Mouse (Mus musculus) cerebellum, postnatal 25 days (tissue): ENCODE results near the gene Etv6.
A peak's percentile ranks its signal among the peaks of the same experiment; 100 is the strongest.
"Not testable (repeated sequence)": the region's sequence is repeated elsewhere in the genome, so short reads cannot be mapped to it uniquely, and the experiment has no call there.

Experiments
- DNase-seq, 2 experiments: peaks; one replicate each; pipeline ENCODE4 v3.0.0; 2021; ENCODE audit warnings: mixed read lengths in 2 of 2

The Etv6 gene

DNA sequence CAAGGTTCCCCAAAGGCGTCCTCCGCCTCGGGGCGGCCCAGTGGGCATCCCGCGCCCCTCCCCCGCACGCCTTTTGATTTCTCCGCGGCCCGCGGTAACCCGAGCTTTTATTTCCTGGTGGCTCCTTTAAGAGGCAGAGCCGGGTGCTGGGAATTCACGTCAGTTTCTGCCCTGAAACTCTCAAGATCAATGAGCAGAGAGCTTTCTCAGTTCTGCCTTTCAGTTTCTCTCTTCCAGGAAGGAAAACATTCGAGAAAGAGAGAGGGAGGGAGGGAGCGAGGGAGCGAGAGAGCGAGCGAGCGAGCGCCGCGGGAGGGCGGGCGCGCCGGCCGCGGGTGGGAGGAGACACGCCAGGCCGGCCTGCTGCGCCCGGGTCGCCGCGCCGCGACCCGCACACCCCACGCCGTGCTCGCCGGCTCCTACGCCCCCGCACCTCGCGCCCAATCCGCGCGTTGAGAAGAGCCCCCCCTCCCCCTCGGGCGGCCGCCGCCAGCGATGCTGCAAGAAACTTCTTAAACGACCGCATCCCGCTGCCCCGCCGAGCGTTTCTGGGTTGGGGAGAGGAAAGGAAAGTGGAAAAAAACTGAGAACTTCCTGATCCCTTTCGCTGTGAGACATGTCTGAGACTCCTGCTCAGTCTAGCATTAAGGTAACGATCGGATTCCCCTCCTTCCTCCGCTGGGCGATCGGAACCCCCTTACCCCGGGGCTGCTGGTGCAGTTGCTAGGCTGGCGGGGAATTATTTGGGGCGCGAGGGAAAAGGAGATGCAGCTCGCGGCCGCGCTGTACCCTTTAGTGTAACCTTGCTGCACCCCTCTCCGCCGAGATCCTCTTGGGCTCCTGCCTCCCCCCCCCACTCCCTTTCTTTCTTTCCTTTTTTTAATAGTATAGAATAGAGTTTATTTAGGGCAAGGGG is at the start of gene Etv6:
TSS of gene Etv6 (plus strand) at position 211 of the 916 bp plus-strand sequence.
- DNase-seq: peak; percentile 78 to 83

DNA sequence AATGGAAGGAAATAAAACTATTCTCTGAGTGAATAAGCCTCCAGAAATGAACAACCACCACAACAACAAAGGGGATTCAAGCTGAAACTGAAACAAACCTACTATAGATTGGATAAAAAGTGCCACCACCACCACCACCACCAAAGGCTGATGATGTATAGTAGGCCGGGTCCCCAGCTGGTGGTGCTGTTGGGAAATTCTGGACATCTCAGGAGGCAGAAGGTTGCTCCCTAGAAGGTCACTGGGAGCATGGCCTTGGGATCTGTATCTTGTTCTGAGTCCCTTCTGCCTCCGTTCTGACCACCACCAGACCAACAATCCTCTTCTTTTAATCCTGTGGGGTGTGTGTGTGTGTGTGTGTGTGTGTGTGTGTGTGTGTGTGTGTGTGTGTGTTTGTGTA is 49.3 kb upstream of the Etv6 start:
- DNase-seq: peak in 1 of 2 experiments; percentile 4

DNA sequence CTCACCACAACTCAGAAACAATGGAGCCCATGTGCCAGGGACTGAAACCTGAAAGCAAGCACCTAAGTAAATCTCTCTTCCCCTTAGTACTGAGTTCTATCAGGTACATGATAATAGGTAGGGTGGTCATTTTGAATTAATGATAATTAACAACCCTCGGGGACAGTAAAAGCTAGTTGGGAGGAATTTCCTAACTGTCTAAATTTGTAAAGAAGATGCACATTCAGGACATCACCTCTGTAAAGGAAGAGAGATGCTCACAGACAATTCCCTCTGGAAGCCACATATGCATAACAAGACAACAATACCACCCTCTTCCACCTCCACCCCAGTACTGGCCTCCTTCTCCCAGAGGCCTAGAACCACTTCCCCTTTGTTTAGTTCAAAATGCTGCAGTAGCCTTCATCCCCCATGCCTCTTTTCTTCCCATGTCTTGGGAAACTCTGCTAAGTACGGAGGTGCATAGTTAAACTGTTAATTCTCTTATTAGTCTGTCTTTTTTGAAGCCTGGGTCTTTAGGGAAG is 48.4 kb upstream of the Etv6 start:
- no peak for DNase-seq

DNA sequence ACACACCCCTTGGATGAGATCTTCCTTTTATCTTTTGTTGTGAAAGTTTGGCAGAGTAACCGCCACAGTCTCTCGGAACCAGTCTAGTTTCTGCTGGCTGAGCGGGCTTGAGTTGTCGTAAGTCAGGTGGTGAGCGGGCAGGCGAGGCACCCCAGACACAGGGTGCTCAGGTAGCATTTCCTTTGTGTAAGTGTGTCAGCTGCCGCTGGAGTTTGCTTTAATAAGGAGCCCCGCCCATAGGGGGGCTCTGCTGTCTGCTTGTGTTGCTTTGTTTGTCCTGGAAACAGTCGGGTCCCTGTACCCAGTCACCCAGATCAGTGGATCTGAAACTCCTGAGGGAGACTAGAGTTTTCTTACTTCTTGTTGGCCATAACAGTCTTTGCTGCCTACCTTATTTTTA is 47.5 kb upstream of the Etv6 start:
- DNase-seq: no peak

DNA sequence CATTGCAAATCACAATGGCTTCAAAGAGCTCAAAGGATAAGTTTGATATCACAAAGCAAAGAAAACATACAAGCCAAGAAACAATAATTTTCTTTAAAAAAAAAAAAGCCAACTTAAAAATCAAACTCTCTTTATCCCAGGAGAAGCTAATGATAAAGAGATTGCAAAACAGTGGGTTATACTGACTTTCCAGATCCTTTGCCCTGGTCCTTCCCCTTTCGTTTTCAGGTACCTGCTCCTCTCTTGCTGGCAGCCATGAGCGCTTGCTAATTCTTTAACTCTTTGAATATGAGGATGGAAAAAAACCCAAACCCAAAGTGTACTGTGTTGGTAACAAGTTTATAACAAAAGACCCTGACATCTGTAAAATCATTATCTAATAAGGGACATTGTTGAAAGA is 38.0 kb upstream of the Etv6 start:
- no peak for DNase-seq

DNA sequence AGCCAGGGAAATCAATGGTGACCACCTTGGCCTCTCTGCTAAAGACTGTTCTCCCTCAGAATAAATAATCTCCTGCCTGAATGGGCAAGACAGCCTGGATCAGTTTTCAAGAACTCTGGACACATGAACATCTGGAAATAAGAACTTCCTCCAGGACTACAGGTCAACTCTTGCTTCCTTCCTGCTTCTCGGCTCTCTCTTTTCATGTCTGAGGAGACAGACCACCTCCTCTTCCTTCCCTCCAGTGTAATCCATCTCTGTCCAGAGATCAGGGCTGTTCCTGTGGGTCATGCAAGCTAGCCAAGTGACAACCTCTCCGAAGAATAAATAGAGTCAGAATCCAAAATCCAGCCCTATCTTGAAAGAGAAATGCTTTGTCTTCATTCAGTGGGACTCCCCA is 37.6 kb upstream of the Etv6 start:
- DNase-seq: no peak

DNA sequence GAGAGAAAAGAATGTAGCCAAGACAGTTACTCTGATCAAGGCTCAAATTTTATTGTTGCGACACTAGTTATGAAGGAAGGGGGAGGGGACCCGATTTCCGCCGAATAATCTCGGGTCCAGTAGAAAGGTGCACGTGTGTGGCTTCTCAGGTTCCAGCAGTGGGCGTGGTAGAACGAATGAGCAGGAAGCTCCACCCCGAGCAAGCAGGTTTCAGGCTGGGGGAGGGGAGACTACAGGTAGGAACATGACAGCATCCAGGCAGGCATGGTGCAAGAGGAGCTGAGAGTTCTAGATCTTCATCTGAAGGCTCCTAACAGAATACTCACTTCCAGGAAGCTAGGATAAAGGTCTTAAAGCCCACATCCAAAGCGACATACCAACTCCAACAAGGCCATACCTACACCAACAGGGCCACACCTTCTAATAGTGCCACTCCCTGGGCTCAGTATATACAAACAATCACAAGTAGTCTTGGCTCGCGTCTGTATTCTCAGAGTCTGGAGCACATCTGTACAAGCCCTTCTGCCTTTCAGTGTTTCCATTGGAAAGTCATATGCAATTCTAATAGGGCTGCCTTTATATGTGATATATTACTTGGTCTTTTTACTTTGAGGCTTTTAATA is 20.9 kb upstream of the Etv6 start:
- DNase-seq: not testable (repeated sequence)

DNA sequence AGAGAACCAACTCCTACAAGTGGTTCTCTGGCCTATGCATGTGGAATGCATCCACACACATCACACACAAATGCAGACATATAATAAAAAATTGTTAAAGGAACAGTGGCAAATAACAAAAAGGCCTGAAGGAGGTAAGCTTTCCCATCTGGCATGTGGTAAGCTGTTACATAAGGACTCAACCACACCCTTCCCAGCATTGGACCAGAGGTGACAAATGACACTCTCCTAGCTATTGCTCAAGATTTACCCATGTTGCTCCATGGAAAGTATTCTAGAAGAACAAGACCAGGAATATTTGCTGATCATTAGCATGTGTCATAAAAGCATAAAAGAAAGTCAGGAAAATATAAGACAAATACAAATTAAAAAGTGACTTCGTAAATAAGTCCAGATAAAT is 16.7 kb upstream of the Etv6 start:
- DNase-seq: no peak

DNA sequence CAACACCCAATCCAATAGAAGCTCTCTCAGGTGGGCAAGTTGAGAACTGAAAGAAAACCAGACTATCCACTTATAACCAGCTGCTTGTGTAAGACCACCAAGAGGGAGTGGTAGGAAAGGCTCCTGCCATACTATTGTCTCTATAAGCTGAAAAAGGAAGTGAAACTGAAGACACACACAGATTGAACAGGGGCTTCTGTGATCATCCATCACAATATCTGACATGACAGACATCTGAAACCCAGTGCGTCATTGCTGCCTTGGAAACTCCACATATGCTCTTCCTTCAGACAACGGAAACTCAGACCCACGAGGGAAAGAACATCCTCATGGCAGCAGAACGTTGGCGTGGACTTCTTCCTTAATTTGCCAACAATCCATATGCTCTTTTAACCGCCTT is 14.7 kb upstream of the Etv6 start:
- DNase-seq: no peak

DNA sequence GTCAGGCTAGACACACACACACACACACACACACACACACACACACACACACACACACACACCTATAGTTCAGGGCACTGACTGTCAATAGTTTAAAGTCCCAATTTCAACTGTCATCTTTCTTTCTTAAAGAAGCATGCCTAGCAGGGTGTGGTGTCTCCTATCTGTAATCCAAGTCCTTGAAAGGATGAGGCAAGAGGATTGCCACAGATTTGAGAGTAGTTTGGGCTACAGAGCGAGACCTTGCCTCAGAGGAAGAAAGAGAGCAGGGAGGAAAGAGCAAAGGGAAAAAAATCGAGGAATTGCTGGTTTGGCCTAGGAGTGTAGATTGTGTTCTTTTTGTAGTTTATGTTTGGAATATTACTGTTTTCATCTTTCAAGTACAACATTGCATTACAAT is 9.2 kb upstream of the Etv6 start:
- no peak for DNase-seq

DNA sequence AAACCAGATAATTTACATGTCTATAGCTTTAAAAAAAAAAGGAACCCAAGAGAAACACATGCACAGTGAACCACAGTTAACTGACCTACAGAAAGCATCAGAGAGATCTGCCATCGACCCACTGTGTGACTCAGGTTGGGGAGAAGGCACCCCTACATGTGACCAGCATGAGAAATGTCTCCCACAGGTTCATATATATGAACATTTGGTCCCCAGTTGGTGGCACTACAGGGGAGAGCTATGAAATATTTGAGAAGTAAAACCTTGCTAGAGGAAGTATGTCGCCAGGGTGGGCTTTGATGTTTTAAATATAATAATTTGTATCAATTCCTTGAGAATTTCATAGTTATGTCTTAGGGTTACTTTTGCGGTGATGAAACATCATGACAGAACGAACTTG is 8.5 kb upstream of the Etv6 start:
- DNase-seq: no peak

DNA sequence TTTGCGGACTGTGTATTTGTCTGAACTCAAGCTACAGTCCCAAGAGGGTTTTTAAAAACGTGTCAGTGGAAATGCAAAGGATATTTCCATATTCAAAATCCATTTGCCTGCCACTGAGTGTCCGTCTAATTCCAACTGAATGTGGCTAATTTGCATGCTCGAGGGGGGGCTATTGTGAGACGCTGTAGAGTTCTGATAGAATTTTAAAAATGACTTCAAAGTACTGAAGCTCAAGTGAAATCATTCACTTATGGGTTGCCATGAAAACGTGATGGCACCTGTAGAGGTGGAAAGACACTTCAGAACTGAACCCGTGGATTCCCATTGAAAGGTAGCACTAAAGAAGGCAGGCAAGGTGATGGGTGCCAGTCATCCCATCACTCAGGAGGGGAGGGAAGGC is 3.0 kb upstream of the Etv6 start:
- no peak for DNase-seq

DNA sequence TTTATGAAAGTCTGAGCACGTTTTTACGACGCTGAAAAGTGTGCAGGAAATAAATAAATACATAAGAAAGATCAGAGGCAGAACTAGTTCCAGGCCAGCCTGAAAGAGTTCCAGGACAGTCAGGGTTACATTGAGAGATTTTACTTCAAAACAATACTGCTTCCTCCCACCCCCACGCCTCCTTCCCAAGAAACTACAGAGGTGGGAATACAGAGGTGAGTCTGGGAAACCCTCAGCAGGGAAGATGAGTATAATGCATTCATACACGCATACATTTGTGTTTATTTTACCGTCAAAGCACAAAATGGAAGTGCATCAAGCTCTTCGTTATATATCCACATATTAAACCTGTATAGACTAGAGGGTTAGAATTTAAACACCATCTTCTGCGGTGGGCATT is 1.1 kb upstream of the Etv6 start:
- peak in 1 of 2 experiments; percentile 29 for DNase-seq

DNA sequence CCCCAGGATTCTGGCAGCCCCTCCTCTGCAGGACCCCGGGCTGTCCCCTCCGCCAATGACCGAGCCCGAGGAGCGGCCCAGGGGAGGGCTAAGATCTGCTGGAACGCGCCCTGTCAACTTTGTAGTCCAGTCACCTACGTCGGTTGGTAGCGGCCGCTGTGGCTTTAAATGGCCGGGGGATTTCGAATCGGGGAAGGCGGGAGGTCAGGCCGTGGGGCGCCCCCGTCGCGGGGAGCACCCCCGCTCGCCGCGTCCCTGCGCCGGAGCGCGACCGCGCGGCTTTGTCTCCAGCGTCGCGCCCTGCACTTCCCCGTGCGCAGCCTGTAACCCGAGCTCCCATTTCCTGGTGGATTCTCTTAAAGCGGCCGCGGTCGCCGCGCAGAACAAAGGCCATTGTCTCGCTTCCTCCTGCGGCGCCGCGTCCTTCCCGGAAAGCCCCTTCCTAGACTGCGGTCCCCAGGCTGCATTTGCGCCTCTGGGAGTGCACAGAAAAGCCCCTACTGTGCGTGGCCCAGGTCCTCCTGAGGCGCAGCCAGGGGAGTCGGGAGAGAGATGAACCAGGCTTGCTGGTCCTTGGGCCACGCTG is 503 bp upstream of the Etv6 start:
- DNase-seq: peak; percentile 84 to 86

DNA sequence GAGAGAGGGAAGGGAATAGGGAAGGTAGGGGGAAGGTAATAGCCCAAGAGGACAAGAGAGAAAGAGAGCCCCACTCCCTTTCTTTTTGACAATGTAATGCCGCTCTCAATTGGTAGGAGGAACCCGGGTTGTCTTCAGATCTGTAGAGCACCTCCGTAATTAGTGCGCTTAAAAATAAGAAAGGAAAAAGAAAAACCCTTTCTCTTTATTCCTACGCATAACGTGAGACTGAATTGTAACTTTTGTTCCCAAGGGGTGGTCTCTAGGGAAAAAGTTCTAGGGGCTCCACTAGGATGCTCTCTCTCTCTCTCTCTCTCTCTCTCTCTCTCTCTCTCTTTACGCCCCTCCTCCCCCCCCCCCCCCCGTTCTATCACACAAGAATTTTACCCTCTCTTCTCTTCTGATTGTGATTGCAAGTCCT is 1.0 kb downstream of the Etv6 start:
- no peak for DNase-seq

DNA sequence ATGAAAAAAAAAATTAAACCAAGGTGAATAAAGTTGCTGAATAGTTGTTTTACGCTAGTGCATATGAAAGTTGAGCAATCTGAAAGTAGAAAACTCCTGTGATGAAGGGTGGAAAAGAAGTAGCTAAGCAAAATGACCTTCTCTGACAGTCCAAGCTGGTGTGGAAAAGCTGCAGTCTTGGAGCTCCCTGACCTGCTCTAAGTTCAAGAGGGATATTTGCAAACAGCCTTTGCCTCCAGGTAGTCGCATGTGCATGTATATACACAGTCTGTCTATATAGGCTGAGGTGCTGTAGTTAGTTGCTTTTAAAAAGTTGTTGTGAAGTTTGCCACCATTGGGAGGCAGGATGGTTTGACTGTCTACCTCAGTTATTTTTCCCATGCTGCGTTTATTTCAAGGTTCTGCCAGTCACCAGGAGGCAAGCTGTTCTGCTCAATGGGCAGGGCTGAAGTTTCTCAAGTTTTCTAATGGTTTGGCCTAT is 1.5 kb downstream of the Etv6 start:
- no peak for DNase-seq

DNA sequence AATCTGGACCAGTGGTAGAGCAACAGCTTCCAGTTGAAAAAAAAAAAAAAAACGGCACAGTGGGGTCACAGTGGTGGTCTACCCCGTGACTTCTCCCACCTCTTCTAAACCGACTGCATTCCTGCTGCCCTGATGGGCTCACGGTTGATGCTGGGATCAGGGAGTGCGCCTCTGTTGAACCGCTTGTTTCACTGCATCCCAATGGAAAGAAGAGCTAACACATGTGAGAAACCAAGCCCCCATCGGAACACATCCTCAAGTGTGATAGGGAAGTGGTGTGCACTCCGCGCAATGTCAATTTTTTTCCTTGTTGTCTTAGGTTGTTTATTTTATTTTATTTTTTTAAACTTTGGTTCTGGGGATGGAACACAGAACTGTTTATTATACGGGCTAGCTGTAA is 2.5 kb downstream of the Etv6 start:
- no peak for DNase-seq

DNA sequence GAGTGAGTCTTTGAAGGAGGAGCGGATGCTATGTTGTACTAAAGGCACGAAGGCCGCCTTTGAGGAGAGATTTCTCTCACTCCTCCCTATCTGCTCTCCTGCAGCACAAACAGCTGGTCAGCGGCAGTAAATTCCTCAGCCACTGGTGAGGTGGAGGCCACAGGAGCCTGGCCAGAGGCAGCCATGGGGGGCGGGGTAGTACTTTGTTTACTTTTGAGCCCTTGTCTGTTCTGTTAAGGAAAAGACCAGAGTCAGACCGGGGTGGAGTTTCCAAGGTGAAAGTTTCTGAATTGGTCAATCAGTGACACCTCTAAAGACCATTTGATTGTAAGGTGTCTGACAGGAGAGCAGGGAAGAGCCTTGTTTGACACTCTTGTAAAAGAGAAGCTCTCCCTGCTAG is 3.4 kb downstream of the Etv6 start:
- no peak for DNase-seq

DNA sequence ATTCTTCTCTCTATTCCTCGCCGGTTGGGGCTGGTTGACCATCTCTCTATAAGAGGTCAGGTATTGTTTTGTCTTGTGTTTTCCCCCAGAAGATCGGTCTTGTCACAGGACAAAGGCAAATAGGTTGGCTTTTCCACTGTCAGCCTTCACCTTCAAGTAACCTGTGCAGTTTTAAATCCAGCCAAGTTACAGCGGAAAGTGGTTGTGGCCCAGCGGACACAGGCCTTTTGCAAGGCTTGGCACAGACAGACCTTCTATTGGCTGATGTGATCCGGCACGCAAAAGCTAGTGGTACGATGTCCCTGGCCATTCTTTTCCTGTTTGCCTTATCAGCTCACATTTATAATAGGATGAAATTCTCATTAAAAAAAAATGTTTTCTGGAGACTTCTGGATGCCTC is 3.9 kb downstream of the Etv6 start:
- DNase-seq: no peak

DNA sequence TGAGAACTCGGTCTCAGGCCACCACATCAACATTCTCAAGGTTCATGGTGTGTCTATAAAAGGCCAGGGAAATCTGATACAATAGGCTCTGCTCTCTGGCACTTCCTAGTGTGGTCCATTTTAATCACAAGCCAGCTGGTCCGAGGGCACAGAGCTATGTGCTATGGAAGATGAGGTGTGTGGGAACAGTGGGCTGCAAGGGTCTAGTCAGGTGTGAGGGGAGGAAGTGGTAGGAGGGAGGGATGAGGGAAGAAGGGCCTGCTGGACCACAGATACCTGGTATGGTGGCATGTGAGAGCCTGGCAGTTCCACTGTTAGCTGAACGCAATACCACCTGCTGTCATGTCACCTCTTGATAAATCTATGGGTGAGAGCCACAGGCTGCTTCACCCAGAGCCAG is 4.8 kb downstream of the Etv6 start:
- DNase-seq: no peak

DNA sequence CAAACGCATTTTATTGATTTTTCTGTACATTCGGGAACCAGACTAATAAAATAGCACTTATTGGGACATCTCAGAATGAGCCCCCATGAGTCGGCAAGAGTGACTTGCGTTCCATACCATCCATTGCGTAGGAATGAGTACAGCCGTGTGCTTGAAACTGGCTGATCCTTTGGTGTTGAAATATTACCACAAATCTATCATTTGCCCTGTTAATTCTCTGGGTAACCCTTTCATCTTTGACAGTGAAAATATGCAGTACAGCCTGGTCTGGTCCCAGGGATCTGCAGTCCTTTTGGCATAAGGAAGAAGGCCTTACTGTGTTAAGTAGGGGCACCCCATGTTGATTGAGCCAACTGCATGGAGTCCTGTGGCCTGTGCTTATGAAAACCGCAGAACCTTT is 5.8 kb downstream of the Etv6 start:
- DNase-seq: no peak

DNA sequence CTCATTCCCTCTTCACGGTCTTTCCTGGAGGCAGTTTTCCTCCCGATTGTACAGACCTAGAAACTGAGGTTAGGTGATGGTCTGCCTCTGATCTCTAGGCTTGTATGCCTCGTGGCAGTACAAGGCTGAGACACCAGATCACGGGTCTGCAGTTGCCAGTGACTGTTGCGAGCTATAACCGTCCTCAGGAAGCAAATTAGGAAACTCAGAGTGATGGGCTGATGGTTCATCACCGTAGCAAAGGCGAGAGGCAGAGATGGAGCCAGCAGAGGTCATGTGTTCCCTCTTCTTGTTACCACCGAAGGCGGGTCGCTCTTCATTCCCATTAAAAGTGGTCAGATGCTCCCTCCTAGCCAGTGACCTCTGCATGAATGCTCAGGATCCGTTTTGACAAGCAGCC is 6.4 kb downstream of the Etv6 start:
- DNase-seq: no peak

DNA sequence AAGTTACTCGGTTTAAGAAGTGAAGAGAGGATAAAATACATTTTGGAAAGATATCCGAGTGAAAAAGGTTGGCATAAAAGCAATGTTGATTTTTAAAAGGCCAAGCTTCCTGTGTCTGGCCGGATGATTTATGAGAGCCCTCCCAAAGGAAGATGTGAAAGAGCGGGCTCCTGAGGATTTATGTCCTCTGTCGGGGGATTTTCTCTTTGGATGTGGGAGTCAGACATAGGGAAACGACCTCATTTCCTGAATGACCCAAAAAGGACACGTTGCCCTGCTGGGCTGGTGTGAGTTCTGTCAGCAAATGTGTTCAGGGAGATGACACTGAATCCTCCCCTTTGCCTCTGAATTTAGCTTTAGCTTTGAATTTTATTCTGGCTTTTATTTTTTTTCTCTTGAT is 8.0 kb downstream of the Etv6 start:
- no peak for DNase-seq
